Mouse (Mus musculus): ENCODE data around the gene Cad.
"Not testable (repeated sequence)": the region's sequence is repeated elsewhere in the genome, so short reads cannot be mapped to it uniquely, and the experiment has no call there.

The Cad gene

DNA sequence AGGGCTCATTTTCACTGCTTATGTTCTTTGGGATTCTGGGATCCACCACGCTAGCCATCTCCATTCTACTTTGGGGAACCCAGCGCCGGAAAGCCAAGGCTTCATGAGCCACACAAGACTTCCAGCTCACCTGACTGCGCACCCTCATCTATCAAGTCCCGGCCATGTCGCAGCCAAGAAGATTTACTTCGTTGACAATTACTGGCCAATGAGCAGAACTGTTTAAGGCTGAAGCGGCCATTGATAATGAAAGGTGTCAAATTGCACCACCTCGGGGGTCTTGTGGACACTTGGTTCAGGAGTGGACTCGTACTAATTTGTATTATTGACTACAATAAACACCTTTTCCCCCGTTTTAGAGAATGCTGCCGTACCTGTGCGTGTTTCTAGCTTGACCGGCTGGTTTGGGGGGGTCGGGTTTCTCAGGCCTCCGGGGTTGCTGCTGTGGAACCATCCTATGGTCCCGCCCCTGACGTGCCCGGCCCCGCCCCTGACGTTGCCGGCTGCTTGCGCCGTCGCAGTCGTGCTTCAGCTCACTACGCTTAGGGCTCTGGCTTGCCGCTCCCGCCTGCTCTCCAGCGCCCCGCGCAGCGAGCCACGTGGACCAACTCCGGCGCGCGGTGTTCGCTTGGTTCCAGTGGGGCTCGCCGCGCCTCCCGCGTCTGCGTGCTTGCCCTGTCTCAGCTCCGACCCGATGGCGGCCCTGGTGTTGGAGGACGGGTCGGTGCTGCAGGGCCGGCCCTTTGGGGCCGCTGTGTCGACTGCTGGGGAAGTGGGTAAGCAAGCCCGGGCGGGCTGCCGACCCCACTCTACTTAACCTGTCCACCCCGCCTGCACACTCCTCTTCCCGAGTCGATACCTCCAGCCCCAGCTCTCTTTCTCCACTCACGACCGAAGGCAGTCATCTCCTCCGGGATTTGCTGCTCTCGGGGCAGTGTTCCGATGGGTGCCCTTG, at the start of gene Cad:
Gene Cad (plus strand): TSS at position 520 of the 955 bp plus-strand sequence.
- in situ Hi-C loops (cut with MboI) = no loop called here

DNA sequence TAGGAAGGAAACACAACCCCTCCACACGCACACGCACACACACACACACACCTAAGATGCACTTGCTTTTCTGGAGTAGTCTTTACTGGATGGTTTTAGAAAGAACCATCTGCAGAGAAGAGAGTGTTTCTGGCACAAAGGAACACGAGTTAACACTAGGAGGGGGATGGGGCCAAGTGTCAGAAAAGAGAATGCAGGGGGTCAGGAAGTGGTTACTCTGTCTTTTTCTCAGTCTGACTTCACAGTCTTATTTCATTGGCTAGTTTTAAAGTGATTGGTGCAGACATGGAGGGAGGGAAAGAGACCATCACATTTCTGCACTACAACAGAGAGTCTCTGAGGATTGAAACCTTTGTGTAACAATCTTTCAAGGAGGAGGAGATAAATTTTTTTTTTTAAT, 41.8 kb upstream of the Cad start:
- in situ Hi-C loops (cut with MboI) = no loop called here

- in situ Hi-C loops (cut with MboI) = no loop called here
Measured at GRCm38 (mm10) chr5:31015913-31016312, 38.7 kb upstream of the Cad start.

GRCm38 (mm10) chr5:31021790-31022189, 32.8 kb upstream of the Cad start:
- in situ Hi-C loops (cut with MboI) = not testable (repeated sequence)

DNA sequence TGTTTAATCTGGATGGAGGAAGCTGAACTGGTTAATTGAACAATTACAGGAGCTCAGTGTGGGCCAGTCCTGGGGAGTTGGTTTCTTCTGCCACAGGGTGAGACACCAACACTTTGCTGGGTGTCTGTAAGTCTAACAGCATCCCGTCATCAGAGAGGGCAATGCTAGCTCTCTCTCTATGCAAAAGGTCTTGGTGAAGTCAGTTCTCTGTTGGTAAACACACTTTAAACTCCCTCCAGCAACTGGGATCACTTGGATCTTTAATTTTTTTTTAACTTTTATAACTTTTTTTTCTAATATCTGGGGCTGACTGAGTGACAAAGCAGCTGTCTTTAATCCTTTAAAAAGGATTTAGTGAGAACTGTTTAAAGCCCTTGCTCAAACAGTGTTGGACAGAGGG, 31.9 kb upstream of the Cad start:
- in situ Hi-C loops (cut with MboI) = no loop called here

DNA sequence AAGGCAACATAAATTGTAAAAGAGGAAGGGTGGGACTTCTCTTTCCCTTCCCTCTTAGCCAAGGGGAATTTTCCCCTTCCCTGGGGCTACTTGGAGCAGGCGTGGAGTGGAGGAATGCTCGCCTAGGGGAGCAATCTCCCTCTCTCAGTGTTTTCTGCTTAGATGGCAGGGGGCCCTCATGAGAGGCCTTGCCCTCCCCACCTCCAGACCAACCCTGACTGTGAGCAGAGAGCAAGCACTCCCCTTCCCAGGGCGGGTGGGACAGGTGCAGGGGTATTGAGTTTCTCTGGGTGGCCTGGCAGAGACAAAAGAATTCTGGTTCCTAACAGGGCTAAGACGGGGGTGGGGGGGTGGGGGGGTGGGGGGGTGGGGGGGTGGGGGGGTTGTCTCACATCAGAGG, 31.3 kb upstream of the Cad start:
- in situ Hi-C loops (cut with MboI) = no loop called here

- in situ Hi-C loops (cut with MboI) = no loop called here
Measured at GRCm38 (mm10) chr5:31024641-31025040, 29.9 kb upstream of the Cad start.

DNA sequence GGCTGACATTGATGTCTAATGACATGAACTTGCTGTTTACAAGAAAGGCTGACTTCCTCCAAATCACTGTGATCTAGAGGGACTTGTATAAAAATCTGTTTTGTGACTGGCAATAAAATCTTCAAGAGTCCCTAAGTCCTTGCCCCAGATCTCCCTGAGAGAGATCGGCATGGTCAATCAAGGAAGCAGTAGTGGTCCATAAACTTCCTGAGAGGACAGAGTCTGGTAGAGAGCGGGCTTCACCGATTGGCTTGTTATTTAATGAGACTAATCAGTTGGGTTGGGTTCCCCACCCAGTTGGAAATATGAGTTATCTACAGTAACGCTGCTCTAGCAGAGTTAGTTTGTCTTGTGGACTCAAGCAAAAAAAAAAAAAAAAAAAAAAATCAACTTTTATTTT, 23.7 kb upstream of the Cad start:
- in situ Hi-C loops (cut with MboI) = no loop called here

- in situ Hi-C loops (cut with MboI) = no loop called here
Measured at GRCm38 (mm10) chr5:31031508-31031907, 23.1 kb upstream of the Cad start.

DNA sequence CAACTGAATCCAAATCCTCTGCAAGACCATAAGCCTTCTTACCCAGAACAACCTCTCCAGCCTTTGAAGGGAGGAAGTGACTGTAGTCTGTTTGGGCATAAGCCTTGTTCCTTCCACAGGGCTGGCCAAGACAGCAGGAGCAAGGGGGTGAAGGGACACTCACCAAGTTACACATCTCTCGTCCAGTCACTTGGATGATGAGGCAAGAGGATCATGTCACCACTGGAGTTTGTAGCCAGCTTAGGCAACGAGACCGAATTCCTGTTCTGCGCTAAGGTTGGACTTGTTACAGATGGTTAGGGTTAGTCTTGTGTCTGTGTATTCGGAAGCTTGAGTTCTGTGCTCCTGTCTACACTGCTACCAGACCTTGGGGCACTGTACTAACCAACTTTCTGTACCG, 19.9 kb upstream of the Cad start:
- in situ Hi-C loops (cut with MboI) = no loop called here

DNA sequence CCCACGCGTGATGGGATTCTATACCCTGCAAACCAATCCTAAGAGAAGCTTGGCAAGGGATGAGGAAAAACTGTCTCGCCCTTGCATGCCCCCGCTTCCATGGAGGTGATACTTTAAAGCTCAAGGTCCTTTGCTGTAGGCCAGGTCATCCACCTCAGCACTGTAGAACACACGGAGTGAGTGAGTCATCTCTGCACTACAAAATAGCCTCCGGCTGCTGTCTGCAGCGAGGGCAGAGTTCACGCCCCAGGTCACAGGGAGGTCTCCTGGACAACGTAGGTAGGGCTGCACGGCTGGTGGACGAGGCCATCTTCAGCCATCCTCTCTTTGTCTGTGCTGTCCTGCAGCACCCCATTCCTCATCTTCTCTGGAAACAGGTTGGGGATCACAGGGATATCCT, 18.0 kb upstream of the Cad start:
- in situ Hi-C loops (cut with MboI) = not testable (repeated sequence)

DNA sequence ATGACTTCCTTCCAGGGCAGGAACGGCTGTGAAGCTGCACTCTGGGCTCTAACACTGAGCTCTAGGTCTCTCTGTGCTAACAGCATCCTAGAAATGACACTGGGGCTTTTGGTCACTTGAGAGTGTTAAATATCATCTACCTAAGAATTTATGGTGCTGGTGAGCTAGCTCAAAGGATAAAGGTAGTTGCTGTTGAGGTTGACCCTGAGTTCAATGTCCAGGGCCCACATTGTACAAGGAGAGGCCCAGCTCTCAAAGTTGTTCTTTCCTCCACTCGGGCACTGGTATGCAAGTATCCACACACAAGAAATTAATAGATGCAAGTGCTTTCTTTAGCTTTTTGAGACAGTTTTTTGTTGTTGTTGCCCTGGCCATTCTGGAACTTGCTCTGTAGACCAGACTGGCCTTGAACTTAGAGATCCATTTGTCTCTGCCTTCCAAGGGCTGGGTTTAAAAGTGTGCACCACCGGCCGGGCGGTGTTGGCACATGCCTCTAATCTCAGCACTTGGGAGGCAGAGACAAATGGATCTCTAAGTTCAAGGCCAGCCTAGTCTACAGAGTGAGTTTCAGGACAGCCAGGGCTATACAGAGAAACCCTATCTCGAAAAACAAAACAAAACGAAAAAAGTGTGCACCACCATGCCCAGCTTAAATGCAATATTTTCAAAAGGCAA, 16.3 kb upstream of the Cad start:
- in situ Hi-C loops (cut with MboI) = no loop called here

DNA sequence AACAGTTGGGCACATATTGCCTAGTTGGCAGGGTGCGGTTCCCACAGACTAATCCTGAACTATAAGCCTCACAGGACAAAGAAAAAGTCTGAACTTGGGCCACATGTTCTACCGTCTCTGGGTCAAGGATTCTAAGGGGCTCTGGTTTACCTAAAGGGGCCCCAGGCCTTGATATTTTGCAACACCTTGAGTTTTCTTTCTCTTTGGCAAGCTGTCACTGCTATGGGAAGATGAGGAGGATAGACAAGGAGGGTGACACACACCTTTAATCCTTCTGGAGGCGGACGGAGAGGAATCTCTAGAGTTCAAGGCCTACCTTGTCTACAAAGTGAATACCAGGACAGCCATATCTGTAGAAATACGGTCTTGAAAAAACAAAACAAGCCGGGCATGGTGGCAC, 8.2 kb upstream of the Cad start:
- in situ Hi-C loops (cut with MboI) = no loop called here

- in situ Hi-C loops (cut with MboI) = no loop called here
Measured at GRCm38 (mm10) chr5:31047074-31047473, 7.5 kb upstream of the Cad start.

- in situ Hi-C loops (cut with MboI) = no loop called here
Measured at GRCm38 (mm10) chr5:31047848-31048762, 6.5 kb upstream of the Cad start, which contains the start of gene Atraid. Atraid (plus strand) TSS chr5:31048312.

DNA sequence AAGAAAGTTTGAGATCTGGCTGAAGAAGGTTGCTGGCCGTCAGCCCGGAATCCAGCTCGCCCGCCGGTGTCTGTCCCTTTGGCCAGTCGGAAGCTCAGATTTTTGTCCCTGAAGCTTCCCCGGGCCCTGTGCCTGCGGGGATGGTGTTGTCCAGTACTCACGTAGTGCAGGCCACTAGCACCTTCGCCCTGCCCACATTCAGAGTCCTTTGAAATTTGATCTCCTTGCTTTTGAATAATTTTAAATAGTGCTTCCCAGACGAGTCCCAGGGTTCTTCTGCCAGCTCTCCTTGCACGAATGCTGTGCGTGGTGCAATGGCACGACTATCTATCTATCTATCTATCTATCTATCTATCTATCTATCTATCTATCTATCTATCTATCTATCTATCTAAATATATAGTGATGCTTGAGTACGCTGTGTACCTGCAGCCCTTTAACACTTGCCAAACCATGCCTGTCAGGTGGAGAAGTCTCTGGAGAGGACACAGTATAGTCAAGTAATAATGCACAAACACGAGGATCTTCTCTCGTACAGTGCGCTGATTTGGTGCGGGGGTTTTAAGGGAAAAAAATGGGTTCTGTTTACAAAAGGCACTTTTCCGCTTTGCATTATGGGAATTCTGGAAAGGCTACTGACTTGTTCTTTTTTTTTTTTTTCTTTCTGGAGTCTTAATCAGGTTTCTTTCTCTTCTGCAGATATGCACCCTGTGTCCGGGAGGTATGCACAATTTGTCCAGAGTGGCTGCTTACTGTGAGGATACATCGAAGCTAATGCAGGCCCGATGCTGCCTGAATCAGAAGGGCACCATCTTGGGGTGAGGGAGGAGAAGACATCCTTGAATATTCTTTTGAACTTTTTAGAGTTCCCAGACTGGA, 5.6 kb upstream of the Cad start, which contains the start of gene Slc5a6:
Gene Slc5a6 (minus strand): TSS at position 162 of the 879 bp plus-strand sequence.
- in situ Hi-C loops (cut with MboI) = no loop called here

DNA sequence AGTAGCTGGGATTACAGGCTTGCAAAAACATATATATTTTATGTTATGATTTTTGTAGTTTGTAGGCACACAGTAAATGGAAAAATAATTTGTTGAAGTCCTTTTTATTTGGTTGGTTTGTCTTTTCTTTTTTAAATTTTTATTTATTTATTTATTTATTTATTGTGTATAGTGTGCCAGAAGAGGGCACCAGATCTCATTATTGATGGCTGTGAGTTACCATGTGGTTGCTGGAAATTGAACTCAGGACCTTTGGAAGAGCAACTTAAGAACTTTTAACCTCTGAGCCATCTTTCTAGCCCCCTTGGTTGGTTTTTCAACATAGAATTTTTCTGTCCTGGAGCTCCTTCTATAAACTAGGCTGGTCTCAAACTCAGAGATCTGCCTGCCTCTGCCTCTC, 4.2 kb upstream of the Cad start:
- in situ Hi-C loops (cut with MboI) = no loop called here

- in situ Hi-C loops (cut with MboI) = not testable (repeated sequence)
Measured at GRCm38 (mm10) chr5:31053728-31054127, 852 bp upstream of the Cad start.

DNA sequence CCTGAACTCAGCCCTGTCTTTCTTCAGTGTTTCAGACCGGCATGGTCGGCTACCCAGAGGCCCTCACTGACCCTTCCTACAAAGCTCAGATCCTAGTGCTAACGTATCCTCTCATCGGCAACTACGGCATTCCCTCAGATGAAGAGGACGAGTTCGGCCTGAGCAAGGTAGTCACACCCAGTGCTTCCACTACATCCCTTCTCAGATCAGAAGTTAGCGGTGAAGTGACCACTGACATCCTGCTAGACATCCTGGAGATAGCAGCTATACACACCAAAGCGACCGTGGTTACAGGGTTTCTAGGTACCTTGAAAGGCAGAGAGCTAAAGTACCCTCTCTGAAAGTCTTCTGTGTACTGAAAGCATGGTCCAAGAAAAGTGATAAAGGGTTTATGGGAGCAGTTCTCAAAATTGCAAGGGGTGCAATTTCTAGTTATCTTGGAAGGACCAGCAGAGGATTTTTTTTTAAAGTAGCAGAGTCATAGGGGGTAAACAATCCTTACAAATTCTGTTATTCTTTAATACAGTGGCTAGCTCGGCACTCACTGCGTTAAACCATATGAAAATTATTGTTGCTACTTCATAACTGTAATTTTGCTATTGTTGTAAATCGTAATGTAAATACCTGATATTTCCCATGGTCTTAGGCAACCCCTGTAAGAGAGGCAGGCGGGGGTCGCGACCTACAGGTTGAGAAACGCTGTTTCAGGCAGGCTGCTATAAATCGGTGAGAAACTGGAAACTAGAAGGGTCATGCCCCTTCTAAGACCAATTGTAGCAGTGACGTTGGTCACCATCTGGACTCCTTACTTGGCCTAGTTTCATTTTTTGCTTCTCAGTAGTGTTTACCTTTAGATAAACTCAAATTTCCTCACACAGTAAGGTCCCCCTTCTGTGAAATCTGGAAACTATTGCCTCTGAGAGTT, 898 bp downstream of the Cad start:
- in situ Hi-C loops (cut with MboI) = no loop called here

GRCm38 (mm10) chr5:31069810-31070209, 15.2 kb downstream of the Cad start:
- in situ Hi-C loops (cut with MboI) = no loop called here
